Mouse (Mus musculus) kidney, embryonic 16.5 days (tissue): ENCODE data around the gene Eps8l2. TPM values are rescaled to one million over a fixed set of nuclear protein-coding genes. Genes with fewer than 3 reads are reported as not detected.
A peak's percentile ranks its signal among the peaks of the same experiment; 100 is the strongest.

Experiments
- ATAC-seq: fragments of 200-750 bp; cut with Nextera tagmentation; 2 replicates; pipeline ENCODE4 v1.8.0; 2017; ENCODE audit warnings: moderate TSS enrichment; ENCODE audit not compliant: low FRiP score, low TSS enrichment
- H3K27ac ChIP-seq: fragments of 300-500 bp; sonication (generic); 2 replicates; pipeline ENCODE4 v1.5.1; 2014; ENCODE audit warnings: low read length
- H3K27me3 ChIP-seq: fragments of 300-500 bp; sonication (generic); 2 replicates; pipeline ENCODE4 v1.6.1; 2014; ENCODE audit warnings: low read length, control low read depth, mixed read lengths; ENCODE audit not compliant: insufficient read depth
- H3K36me3 ChIP-seq: fragments of 300-500 bp; sonication (generic); 2 replicates; pipeline ENCODE4 v1.6.1; 2014; ENCODE audit warnings: low read length, control low read depth, mixed read lengths; ENCODE audit not compliant: insufficient read depth
- H3K4me1 ChIP-seq: fragments of 300-500 bp; sonication (generic); 2 replicates; pipeline ENCODE4 v1.6.1; 2014; ENCODE audit warnings: low read length, control low read depth, mixed read lengths; ENCODE audit not compliant: insufficient read depth
- H3K4me2 ChIP-seq: fragments of 300-500 bp; sonication (generic); replicated peaks from 2 replicates; pipeline ENCODE4 v1.6.1; 2014; ENCODE audit warnings: low read depth, low read length
- H3K4me3 ChIP-seq: fragments of 300-500 bp; sonication (generic); 2 replicates; pipeline ENCODE4 v1.5.1; 2014; ENCODE audit warnings: mild to moderate bottlenecking, low read length
- H3K9ac ChIP-seq: fragments of 300-500 bp; sonication (generic); replicated peaks from 2 replicates; pipeline ENCODE4 v1.6.1; 2014; ENCODE audit warnings: low read length
- H3K9me3 ChIP-seq: fragments of 300-500 bp; sonication (generic); 2 replicates; pipeline ENCODE4 v1.6.1; 2016; ENCODE audit warnings: low read length, control low read depth
- WGBS: fragments of 180-500 bp; shearing (Covaris S2); extraction: QIAGEN DNeasy Blood & Tissue Kit; methylation state at CpG from one replicate; pipeline ENCODE4 v1.1.7; 2014; 5-methylcytosine and 5-hydroxymethylcytosine counted together
- polyA plus RNA-seq: library from polyadenylated mRNA; unstranded; fragments of >200 nt; fragmentation: Nextera tagmentation; extraction: Ambion mirVana; gene quantifications from 2 replicates; pipeline ENCODE4 v1.2.1, GENCODE M21; 2015

Gene Eps8l2
- polyA plus RNA-seq, 1 experiment from 2014 or later: 59.4 TPM

- 15% methylated on average over 24 of the region's 24 CpGs for WGBS
- Histone ChIP-seq H3K27ac (peak overlapping the region; percentile 100), H3K27me3 (no peaks in the 10 kb centered on the region), H3K9me3 (no peaks in the 10 kb centered on the region), H3K4me1 (peaks cover 28% of the 10 kb centered on the region), H3K4me3 (peak overlapping the region; percentile 69), H3K9ac (peak overlapping the region; percentile 95), H3K4me2 (peak overlapping the region; percentile 82), H3K36me3 (peaks cover 14% of the 10 kb centered on the region; the same call in 1 of the 2 replicates)
- peak; percentile 24 for ATAC-seq
Observed at GRCm38 (mm10) chr7:141328373-141328990, 10.2 kb upstream of the Eps8l2 start.

GRCm38 (mm10) chr7:141330706-141331105 lies 8.0 kb upstream of the Eps8l2 start:
- H3K27ac ChIP-seq: no peak overlapping the region
- no peak for ATAC-seq

GRCm38 (mm10) chr7:141331990-141332389 lies 6.7 kb upstream of the Eps8l2 start:
- H3K36me3 ChIP-seq: peaks cover 23% of the 10 kb centered on the region
- peak overlapping the region; percentile 71 for H3K27ac ChIP-seq
- H3K9ac ChIP-seq: peak overlapping the region; percentile 30; the same call in 1 of the 2 replicates
- H3K4me1 ChIP-seq: peaks cover 10% of the 10 kb centered on the region; the same call in 1 of the 2 replicates
- no peak overlapping the region for H3K4me2 ChIP-seq
- WGBS: 59% methylated on average over 6 of the region's 6 CpGs
- no peak for ATAC-seq
- H3K9me3 ChIP-seq: no peaks in the 10 kb centered on the region
- no peaks in the 10 kb centered on the region for H3K27me3 ChIP-seq
- no peak overlapping the region for H3K4me3 ChIP-seq

More at GRCm38 (mm10) chr7:141330706-141331105, 8.0 kb upstream of the Eps8l2 start:
- H3K4me2 ChIP-seq: no peak overlapping the region
- H3K4me1 ChIP-seq: peaks cover 22% of the 10 kb centered on the region
- no peaks in the 10 kb centered on the region for H3K27me3 ChIP-seq
- H3K9me3 ChIP-seq: no peaks in the 10 kb centered on the region
- H3K36me3 ChIP-seq: peaks cover 23% of the 10 kb centered on the region
- no peak overlapping the region for H3K4me3 ChIP-seq
- H3K9ac ChIP-seq: no peak overlapping the region

- WGBS: 76% methylated on average over 2 of the region's 2 CpGs
- peaks cover 15% of the 10 kb centered on the region for H3K4me1 ChIP-seq
- no peak overlapping the region for H3K4me3 ChIP-seq
- no peak overlapping the region for H3K4me2 ChIP-seq
- no peaks in the 10 kb centered on the region for H3K9me3 ChIP-seq
- no peak overlapping the region for H3K27ac ChIP-seq
- no peaks in the 10 kb centered on the region for H3K27me3 ChIP-seq
- no peak for ATAC-seq
- H3K36me3 ChIP-seq: peaks cover 23% of the 10 kb centered on the region
- H3K9ac ChIP-seq: no peak overlapping the region
Observed at GRCm38 (mm10) chr7:141335044-141335579, 3.6 kb upstream of the Eps8l2 start.

GRCm38 (mm10) chr7:141335682-141336081 lies 3.0 kb upstream of the Eps8l2 start:
- no peak for ATAC-seq
- no peak overlapping the region for H3K9ac ChIP-seq
- no peaks in the 10 kb centered on the region for H3K27me3 ChIP-seq
- no peak overlapping the region for H3K4me3 ChIP-seq
- H3K4me2 ChIP-seq: no peak overlapping the region
- no peak overlapping the region for H3K27ac ChIP-seq
- H3K4me1 ChIP-seq: peaks cover 19% of the 10 kb centered on the region
- no peaks in the 10 kb centered on the region for H3K9me3 ChIP-seq
- H3K36me3 ChIP-seq: peaks cover 23% of the 10 kb centered on the region
- whole genome bisulfite sequencing: 77% methylated on average over 4 of the region's 4 CpGs

GRCm38 (mm10) chr7:141336296-141336695 lies 2.4 kb upstream of the Eps8l2 start:
- Histone ChIP-seq H3K27me3 (no peaks in the 10 kb centered on the region), H3K4me1 (peaks cover 19% of the 10 kb centered on the region), H3K4me3 (no peak overlapping the region), H3K4me2 (no peak overlapping the region), H3K9me3 (no peaks in the 10 kb centered on the region), H3K36me3 (peaks cover 23% of the 10 kb centered on the region), H3K9ac (no peak overlapping the region), H3K27ac (no peak overlapping the region)
- 89% methylated on average over 3 of the region's 3 CpGs for WGBS
- ATAC-seq: no peak

GRCm38 (mm10) chr7:141337716-141338416 lies 814 bp upstream of the Eps8l2 start:
- Histone ChIP-seq H3K4me2 (peak overlapping the region; percentile 63), H3K36me3 (peaks cover 20% of the 10 kb centered on the region), H3K27ac (peak overlapping the region; percentile 51), H3K4me3 (no peak overlapping the region), H3K9me3 (no peaks in the 10 kb centered on the region), H3K27me3 (no peaks in the 10 kb centered on the region), H3K9ac (peak overlapping the region; percentile 73; the same call in 1 of the 2 replicates), H3K4me1 (peaks cover 19% of the 10 kb centered on the region)
- WGBS: 68% methylated on average over 3 of the region's 3 CpGs
- ATAC-seq: no peak

- peak overlapping the region; percentile 79 for H3K27ac ChIP-seq
Observed at GRCm38 (mm10) chr7:141339215-141339920, 688 bp downstream of the Eps8l2 start.

GRCm38 (mm10) chr7:141340023-141340422 lies 1.3 kb downstream of the Eps8l2 start:
- whole genome bisulfite sequencing: 64% methylated on average over 7 of the region's 7 CpGs
- H3K36me3 ChIP-seq: 0 out of 2 replicates have a peak, but pooled peaks cover 2% of the 10 kb centered on the region
- no peaks in the 10 kb centered on the region for H3K27me3 ChIP-seq
- no peaks in the 10 kb centered on the region for H3K9me3 ChIP-seq
- H3K27ac ChIP-seq: peak overlapping the region; percentile 79
- peak overlapping the region; percentile 63 for H3K4me2 ChIP-seq
- H3K9ac ChIP-seq: peak overlapping the region; percentile 73
- peak; percentile 2; the same call in 1 of the 2 replicates for ATAC-seq
- peaks cover 19% of the 10 kb centered on the region for H3K4me1 ChIP-seq
- H3K4me3 ChIP-seq: peak overlapping the region; percentile 47

More at GRCm38 (mm10) chr7:141339215-141339920, 688 bp downstream of the Eps8l2 start:
- H3K27me3 ChIP-seq: no peaks in the 10 kb centered on the region
- no peaks in the 10 kb centered on the region for H3K9me3 ChIP-seq
- peak overlapping the region; percentile 73 for H3K9ac ChIP-seq
- peak overlapping the region; percentile 63 for H3K4me2 ChIP-seq
- H3K36me3 ChIP-seq: peaks cover 9% of the 10 kb centered on the region
- ATAC-seq: peak; percentile 5; the same call in 1 of the 2 replicates
- H3K4me1 ChIP-seq: peaks cover 19% of the 10 kb centered on the region
- WGBS: 29% methylated on average over 20 of the region's 20 CpGs
- H3K4me3 ChIP-seq: peak overlapping the region; percentile 47
